Mouse (Mus musculus) spleen, adult 2 months (tissue): ENCODE results near the gene Mmp11.

Source experiments
- CTCF ChIP-seq: fragments of 200-500 bp; IDR thresholded peaks from 2 replicates; pipeline ENCODE4 v1.5.1; 2011; ENCODE audit warnings: mild to moderate bottlenecking, inconsistent platforms; ENCODE audit not compliant: insufficient read depth, insufficient read length, insufficient replicate concordance; ENCODE audit errors: extremely low read depth
- POLR2A ChIP-seq: fragments of 200-500 bp; IDR thresholded peaks from 2 replicates; pipeline ENCODE4 v1.6.1; 2011; ENCODE audit warnings: low read depth, low read length, inconsistent platforms

DNA sequence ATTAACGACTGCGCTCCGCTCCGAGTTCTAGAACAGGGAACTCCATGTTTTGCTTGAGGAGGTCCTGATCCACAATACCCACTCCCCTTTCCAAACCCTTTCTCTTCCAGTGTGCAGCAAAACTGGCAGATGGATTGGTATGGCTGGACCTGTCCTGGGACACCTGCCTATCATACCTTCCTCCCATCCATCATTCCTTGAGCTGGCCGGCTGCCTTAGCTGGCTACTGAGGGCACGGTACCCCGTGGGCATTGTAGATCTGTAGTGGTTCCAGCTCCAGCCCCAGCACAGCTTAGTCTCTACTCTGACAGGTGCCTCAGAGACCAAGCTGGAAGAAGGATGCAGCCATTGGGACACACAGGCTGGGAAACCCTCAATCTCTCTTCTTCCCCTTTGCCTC lies 5.0 kb downstream of the Mmp11 start:
- TF ChIP-seq POLR2A (no peak), CTCF (no peak)
